Mouse (Mus musculus): ENCODE data around the gene Adipoq.

Adipoq gene

DNA sequence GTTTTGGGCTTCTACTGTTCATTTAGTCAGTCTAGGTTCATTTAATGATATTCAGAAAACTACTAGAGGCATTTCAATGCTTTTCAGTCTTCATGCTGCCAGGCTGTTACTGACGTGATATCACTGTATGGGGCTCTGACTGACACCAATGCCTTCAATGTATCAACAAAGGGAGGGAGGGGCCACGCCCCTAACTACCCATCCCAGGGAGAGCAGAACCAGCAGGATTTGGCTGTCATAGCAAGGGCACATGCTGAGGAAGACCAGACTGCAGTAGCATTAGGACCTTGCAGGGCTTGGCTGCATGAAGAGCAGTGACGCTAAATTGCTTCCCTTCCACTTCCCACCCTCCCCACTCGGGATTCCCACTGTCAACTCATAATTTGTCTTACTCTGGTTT is 29.2 kb upstream of the Adipoq start:
- DNase-seq, result no peak

GRCm38 (mm10) chr16:23122446-23122845 is 23.9 kb upstream of the Adipoq start:
- DNase-seq, result no peak

- DNase-seq, result no peak
Measured at GRCm38 (mm10) chr16:23123104-23123503, 23.2 kb upstream of the Adipoq start.

GRCm38 (mm10) chr16:23124398-23124797 is 21.9 kb upstream of the Adipoq start:
- DNase-seq, result no peak

DNA sequence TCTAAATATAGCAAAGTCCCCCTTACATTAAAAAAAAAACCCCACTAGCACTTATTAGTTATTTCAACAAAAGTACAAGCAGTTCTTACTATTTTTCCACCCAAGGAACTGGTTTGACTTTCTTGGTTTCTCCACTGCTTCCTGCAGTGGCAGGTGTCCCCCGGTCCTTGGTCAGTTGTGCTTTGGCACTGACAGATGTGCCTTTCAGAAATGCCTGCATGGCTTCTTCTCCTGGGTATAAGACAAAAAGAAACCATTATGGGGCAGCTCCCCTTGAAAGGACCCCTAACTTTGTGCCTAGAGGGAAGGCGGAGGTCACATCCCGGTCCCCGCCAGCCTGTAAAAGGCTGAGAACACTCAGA is 19.0 kb upstream of the Adipoq start:
- DNase-seq, result no peak

- DNase-seq, result peak; percentile 93 to 95
Measured at GRCm38 (mm10) chr16:23127673-23128375, 18.5 kb upstream of the Adipoq start, which contains the start of gene Rfc4. Rfc4 (minus strand) TSS chr16:23127737.

DNA sequence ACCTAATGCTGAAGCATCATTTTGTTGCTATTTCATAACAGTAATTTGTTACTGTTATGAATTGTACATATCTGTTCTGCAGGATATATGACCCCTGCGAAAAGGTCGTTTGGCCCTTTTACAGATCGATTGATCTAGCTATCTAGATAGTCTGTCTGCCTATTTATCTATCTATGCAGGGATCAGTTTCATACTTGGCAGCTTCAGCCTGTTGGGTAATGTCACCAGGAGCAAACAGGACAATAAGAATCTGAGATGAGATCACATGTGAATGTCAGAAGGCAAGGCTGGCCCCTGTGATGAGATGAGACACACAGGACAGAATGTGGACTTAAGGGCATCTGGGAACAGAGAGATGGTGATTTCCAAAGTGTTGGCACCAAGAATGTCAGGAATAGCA is 16.0 kb upstream of the Adipoq start:
- DNase-seq, result no peak

GRCm38 (mm10) chr16:23132336-23132735 is 14.0 kb upstream of the Adipoq start:
- no peak for DNase-seq

DNA sequence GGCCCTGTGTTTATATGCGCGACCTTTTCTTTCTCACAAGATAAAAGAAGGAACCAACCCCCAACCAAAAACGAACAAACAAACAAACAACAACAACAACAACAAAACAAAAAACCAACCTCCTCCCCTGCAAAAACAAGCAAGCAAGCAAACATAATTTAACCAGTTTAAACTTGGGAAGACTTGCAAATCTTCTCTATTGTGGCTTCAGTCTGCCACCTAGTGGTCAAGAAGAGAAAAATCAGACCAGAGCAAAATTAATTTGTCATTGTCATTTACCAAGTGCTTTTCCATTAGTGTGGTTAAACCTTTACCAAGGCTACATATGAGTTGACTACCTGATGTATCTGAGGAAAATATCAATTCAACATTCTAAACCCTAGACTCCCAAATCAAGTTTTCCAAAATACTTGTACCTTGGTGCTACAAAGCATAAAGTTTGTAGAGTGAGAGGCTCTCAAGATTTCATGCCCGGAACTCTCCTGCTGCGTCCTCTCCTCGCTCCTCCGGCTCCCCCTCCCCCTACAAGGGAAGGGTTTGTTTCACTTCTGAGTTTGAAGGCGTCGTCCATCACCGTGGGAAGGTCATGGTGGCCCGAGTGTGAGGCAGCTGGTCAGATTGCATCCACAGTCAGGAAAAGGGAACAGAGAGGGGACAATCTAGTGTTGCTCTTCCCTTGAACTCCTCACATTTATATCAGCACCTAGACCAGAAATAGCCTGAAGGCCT is 10.8 kb upstream of the Adipoq start:
- DNase-seq, result peak in 1 of 2 experiments; percentile 23

GRCm38 (mm10) chr16:23136406-23136970 is 9.8 kb upstream of the Adipoq start:
- no peak for DNase-seq

DNA sequence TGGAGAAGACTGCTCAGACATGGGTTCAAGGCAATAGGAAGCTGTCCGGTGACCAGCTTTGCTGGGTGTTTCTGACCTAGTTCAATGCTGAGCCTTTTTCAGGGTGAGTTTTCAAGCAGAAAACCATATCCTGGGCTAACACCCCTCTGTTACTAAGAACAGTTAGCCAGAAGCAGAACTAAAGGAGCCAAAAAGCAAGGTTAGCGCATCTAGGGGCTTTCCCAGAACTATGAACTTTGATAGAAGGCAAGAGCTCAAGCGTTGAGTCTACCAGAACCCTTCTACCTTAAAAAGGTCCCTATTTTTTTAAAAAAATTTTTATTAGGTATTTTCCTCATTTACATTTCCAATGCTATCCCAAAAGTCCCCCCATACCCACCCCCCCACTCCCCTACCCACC is 5.4 kb upstream of the Adipoq start:
- DNase-seq, result no peak

- no peak for DNase-seq
Measured at GRCm38 (mm10) chr16:23144326-23144725, 2.0 kb upstream of the Adipoq start.

- DNase-seq, result no peak
Measured at GRCm38 (mm10) chr16:23145211-23145610, 1.1 kb upstream of the Adipoq start.

DNA sequence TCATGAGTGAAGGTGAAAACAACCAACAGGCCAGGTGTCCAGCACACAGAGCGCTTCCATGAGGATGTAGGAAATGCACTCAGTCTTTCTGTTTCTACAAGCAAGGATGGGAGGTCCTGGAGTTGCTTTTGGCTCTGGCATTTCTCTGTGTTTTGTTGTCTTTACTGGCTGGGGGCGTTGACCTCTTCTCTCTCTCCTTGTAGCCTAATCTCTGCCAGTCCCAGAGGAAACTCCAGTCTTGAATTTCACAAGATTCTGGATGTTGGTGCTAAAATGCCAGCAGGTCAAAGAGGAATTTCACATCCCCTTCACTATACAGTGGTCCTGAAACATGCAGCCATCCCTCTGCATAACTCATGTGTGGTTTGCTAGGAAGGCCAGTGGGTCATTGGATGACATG is 2.6 kb downstream of the Adipoq start:
- DNase-seq, result no peak

DNA sequence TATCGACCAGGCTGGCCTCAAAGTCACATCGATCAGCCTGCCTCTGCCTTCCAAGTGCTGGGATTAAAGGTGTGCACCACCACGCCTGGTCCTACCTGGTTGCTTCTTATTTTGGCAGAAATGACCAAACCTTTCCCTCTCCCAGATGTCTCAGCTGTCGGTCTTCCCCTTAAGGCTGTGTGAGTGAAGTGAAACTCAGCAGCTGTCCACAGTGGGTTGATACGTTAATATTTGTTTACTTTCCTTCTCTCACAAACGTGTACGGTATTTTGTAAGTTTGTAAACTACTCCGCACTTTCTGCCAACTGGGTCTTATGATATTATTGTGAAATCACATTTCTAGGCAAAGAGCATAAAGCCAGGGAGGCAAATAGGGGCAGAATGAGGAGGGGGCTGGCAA is 3.1 kb downstream of the Adipoq start:
- DNase-seq, result no peak

DNA sequence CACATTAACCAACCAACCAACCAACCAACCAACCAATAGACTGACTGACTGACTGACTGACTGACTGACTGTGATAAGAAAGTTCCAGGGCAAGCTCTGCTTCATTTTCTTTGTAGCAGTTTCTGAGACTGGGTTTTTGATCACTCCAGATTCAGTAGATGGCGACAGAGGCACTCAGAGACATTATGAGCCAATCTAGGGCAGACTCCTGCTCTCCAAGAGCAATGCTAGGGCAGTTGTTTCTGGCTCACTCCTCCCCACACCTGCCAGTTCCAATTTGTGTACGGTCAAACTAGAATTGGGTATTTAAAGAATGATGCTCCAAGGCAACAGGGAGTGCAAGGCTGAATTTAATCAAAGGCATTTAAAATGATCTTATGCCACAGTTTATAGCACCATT is 5.1 kb downstream of the Adipoq start:
- peak; percentile 16 to 43 for DNase-seq

- DNase-seq, result no peak
Measured at GRCm38 (mm10) chr16:23154261-23154660, 7.9 kb downstream of the Adipoq start.

GRCm38 (mm10) chr16:23157013-23157412 is 10.7 kb downstream of the Adipoq start:
- no peak for DNase-seq

DNA sequence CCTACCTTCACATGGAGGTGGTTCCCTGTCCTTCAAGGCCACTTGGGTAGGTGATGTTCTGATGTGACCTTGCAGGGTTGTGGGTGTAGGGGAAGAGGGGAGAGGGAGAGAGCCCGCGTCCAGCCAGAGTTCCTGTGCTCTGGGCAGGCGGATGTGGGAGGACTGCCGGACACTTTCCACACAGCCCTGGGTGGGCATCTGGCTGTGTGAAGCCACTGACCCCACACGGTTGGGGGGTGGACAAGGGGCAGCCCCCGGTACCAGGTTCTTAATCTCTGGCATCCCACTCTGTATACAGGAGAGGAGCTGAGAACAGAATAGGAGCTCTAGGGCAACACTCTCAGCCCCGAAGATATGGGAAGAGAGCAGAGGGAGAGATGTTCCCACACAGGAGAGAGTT is 12.0 kb downstream of the Adipoq start:
- DNase-seq, result no peak

GRCm38 (mm10) chr16:23158957-23159356 is 12.6 kb downstream of the Adipoq start:
- no peak for DNase-seq

GRCm38 (mm10) chr16:23159749-23160148 is 13.4 kb downstream of the Adipoq start:
- no peak for DNase-seq

DNA sequence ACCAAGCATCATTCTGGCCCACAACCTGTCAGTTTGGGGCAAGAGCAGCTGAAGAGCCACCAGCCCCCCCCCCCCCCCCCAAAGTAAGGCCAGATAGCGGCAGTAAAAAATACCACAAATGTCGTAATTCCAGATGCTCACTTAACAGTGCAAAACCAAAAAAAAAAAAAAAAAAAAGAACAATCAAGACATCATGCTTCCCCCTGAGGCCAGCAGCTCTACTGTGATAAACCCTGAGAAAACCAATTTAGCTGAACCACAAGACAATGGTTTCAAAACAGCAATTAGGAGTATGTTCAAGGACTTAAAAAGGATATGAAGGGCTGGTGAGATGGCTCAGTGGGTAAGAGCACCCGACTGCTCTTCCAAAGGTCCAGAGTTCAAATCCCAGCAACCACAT is 15.8 kb downstream of the Adipoq start:
- no peak for DNase-seq

DNA sequence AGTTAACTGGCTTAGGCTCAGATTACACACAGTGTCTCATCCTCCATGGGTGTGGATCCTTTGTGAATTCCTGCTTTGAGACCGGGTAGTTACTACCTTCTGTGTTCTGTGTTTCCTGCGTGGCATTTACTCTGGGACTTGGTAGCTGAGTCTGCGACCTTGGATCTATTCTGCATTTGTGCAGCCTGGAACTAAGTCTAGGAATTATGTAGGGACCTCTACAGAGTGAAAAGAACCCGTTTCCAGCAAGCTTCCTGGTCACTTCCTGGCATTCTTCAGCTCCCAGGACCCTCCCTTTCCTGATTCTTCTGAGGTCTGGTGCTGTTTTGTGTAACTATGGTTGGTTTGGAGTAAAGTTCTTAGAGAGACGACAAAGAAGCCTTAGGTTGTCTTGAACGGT is 18.1 kb downstream of the Adipoq start:
- DNase-seq, result no peak

- no peak for DNase-seq
Measured at GRCm38 (mm10) chr16:23165441-23165840, 19.1 kb downstream of the Adipoq start.
